Mouse (Mus musculus) E14TG2a.4 (cell line): ENCODE measurements around the gene Rgs21.

Experiments used
- CTCF ChIP-seq: conservative IDR thresholded peaks from 2 replicates; pipeline ENCODE4 v1.5.1; 2014; ENCODE audit warnings: low read length
- POU5F1 ChIP-seq: IDR thresholded peaks from 2 replicates; pipeline ENCODE4 v1.6.1; 2014; ENCODE audit warnings: low read length, borderline replicate concordance

DNA sequence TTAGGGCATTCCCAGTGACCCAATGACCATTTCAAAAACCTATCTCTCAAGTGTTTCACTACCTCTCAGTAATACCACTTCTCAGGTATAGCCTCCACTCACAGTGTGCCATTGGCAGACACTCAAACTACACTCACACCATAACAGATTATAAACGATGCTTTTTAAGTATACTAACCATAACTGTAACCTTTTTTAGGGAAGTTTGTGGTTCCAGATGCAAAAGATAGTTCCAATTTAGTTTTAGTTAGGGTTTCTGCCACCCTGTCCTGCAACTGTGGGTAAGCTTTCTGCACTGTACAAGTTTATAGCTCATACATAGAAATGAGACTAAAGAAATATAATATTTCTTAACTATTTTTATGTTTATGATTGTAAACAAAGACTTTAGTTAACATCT lies 67.7 kb downstream of the Rgs21 start:
- no peak for TF ChIP-seq CTCF
- no peak for TF ChIP-seq POU5F1
